Mouse (Mus musculus): Measurements from ENCODE around the gene Epb41l1.

DNA sequence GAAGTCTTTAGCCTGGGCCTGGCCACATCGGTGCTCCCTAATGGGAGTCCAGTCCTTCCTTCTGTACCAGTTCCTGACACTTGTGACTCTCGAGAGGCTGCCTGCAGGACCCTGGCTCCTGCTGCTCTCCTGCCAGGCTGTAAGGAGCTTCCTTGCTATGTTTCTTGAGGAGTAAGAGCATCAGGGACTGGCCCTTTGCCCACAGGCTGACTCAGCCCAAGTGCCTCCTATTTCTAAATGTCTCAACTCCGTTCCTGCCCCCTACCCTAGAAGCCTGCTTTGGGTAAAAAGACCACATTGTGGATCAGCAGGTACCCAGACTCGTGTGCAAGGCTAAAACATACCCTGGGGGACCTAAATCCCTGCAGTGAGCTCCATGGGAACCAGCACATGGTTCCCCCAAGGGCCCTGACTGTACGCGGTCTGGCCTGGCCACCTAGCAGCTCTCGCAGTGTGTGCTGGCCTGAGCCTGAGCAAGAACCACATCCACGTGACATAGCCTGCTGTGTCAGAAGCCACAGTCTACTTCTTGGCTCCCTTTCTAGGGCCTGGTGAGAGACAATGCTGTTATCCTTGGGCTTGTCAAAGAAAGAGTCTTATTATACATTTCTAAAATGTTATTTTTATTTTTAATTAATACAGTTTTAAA, 67.6 kb downstream of the Epb41l1 start:
- TF ChIP-seq CTCF (conservative IDR thresholded peaks at IDR 0.05; ENCODE audit: low read length) = no peak
- TF ChIP-seq NANOG (IDR thresholded peaks at IDR 0.05; ENCODE audit: borderline replicate concordance, low read length) = no peak

Measured in E14TG2a.4 (cell line).